In genomic region chr12:41950726-41951125, GRCm38 (mm10) we compare ENCODE assay signal across 21 mouse cellular contexts.
A peak's percentile ranks its signal among the peaks of the same experiment; 100 is the strongest.
DNase-seq lines count a peak whose midpoint lies in the region; ATAC-seq and TF ChIP-seq lines count a peak whose summit lies in the region.
"Had no signal": no experiment of that assay in that cellular context is flagged by ENCODE, and none has a peak within 500 bp of the region (broad histone marks: within the 10 kb centered on the region; RNA-seq: fewer than 3 reads in every experiment).

No protein-coding gene starts in this region.

- no peak for TF ChIP-seq CTCF in forebrain, postnatal 0 days (IDR thresholded peaks at IDR 0.05; ENCODE audit: low read depth)
- TF ChIP-seq CTCF in liver, adult 2 months (IDR thresholded peaks at IDR 0.05; ENCODE audit: low read depth, low read length): no peak

- no peaks in the 10 kb centered on the region for H3K36me3 ChIP-seq in forebrain, postnatal 0 days (ENCODE audit: insufficient read depth)
- H3K36me3 ChIP-seq in forebrain, embryonic 11.5 days (ENCODE audit: control insufficient read depth, insufficient read depth, low read length): no peaks in the 10 kb centered on the region
- no peaks in the 10 kb centered on the region for H3K36me3 ChIP-seq in liver, adult 2 months (ENCODE audit: control insufficient read depth, insufficient read depth, low read length)
- H3K36me3 ChIP-seq in liver, embryonic 12.5 days: no peaks in the 10 kb centered on the region
- H3K36me3 ChIP-seq: embryonic facial prominence, embryonic 15.5 days; forebrain, embryonic 12.5 days; hindbrain, embryonic 13.5 days had no signal

- ATAC-seq in forebrain, postnatal 0 days: no peak
- no peak for ATAC-seq in forebrain, embryonic 11.5 days (replicated peaks; ENCODE audit: low FRiP score)
- ATAC-seq in liver, embryonic 12.5 days: no peak
- no peak for ATAC-seq in activated CD4-positive, CD25-positive, alpha-beta regulatory T cell, adult 4 months
- ATAC-seq: hindbrain, postnatal 0 days had no signal

- H3K9ac ChIP-seq in forebrain, postnatal 0 days: no peak overlapping the region
- H3K9ac ChIP-seq in forebrain, embryonic 11.5 days (ENCODE audit: low read length): no peak overlapping the region
- H3K9ac ChIP-seq in liver, adult 2 months (ENCODE audit: low read depth, low read length): no peak overlapping the region
- no peak overlapping the region for H3K9ac ChIP-seq in liver, embryonic 12.5 days
- H3K9ac ChIP-seq: embryonic facial prominence, embryonic 15.5 days; forebrain, embryonic 12.5 days; hindbrain, embryonic 13.5 days had no signal

- no peaks in the 10 kb centered on the region for H3K27me3 ChIP-seq in forebrain, postnatal 0 days (ENCODE audit: insufficient read depth, low read length)
- H3K27me3 ChIP-seq in forebrain, embryonic 11.5 days (ENCODE audit: control insufficient read depth, insufficient read depth, low read length): no peaks in the 10 kb centered on the region
- H3K27me3 ChIP-seq in liver, adult 2 months (ENCODE audit: control insufficient read depth, insufficient read depth, low read length): no peaks in the 10 kb centered on the region
- H3K27me3 ChIP-seq in liver, embryonic 12.5 days (replicated peaks): no peaks in the 10 kb centered on the region
- H3K27me3 ChIP-seq: CH12.LX; embryonic facial prominence, embryonic 15.5 days; forebrain, embryonic 12.5 days; hindbrain, embryonic 13.5 days had no signal

- no peak overlapping the region for H3K4me3 ChIP-seq in forebrain, postnatal 0 days (ENCODE audit: low read depth, low read length)
- no peak overlapping the region for H3K4me3 ChIP-seq in forebrain, embryonic 11.5 days (ENCODE audit: low read depth, low read length)
- no peak overlapping the region for H3K4me3 ChIP-seq in liver, adult 2 months (ENCODE audit: insufficient read depth, low read depth, low read length)
- no peak overlapping the region for H3K4me3 ChIP-seq in liver, embryonic 12.5 days
- H3K4me3 ChIP-seq: embryonic facial prominence, embryonic 15.5 days; forebrain, embryonic 12.5 days; heart, adult 2 months; hindbrain, embryonic 13.5 days had no signal

- WGBS in forebrain, postnatal 0 days: 65% methylated on average over 2 of the region's 2 CpGs
- WGBS in forebrain, embryonic 11.5 days: 93% methylated on average over 2 of the region's 2 CpGs
- 78% methylated on average over 2 of the region's 2 CpGs for WGBS in liver, adult 2 months
- WGBS in liver, embryonic 12.5 days (ENCODE audit: insufficient replicate concordance): 63% methylated on average over 2 of the region's 2 CpGs

- H3K9me3 ChIP-seq in forebrain, postnatal 0 days (ENCODE audit: low read length): no peaks in the 10 kb centered on the region
- no peaks in the 10 kb centered on the region for H3K9me3 ChIP-seq in forebrain, embryonic 11.5 days (ENCODE audit: control insufficient read depth, low read length)
- H3K9me3 ChIP-seq in liver, embryonic 12.5 days (replicated peaks): no peaks in the 10 kb centered on the region
- H3K9me3 ChIP-seq: embryonic facial prominence, embryonic 15.5 days; forebrain, embryonic 12.5 days; hindbrain, embryonic 13.5 days had no signal

- DNase-seq in forebrain, postnatal 0 days: peak; percentile 47
- DNase-seq in forebrain, embryonic 11.5 days (ENCODE audit: low spot score): no peak
- DNase-seq in liver, adult 2 months (ENCODE audit: extremely low read depth, low read depth, low spot score): peak; percentile 15
- peak; percentile 49 for DNase-seq in NIH3T3 (ENCODE audit: low read depth)
- peak; percentile 22 for DNase-seq in brain, embryonic 18.5 days (ENCODE audit: low read depth, low spot score)
- DNase-seq in layer of hippocampus, adult 9-11 months: no peak
- DNase-seq: adrenal gland, postnatal 14 days; cerebellum, adult 11 months; cerebellum, adult 8-10 months; cerebellum, postnatal 14 days; embryo, embryonic 11 days; gastrocnemius, postnatal 36 days; kidney, adult 11 months had no signal

- no peaks in the 10 kb centered on the region for H3K79me2 ChIP-seq in liver, adult 2 months (ENCODE audit: control insufficient read depth, insufficient read depth, low read length)

- H3K4me2 ChIP-seq in forebrain, postnatal 0 days (ENCODE audit: low read depth): no peak overlapping the region
- no peak overlapping the region for H3K4me2 ChIP-seq in forebrain, embryonic 11.5 days (ENCODE audit: low read depth, low read length, severe bottlenecking)
- no peak overlapping the region for H3K4me2 ChIP-seq in liver, embryonic 12.5 days
- H3K4me2 ChIP-seq: embryonic facial prominence, embryonic 15.5 days; forebrain, embryonic 12.5 days; hindbrain, embryonic 13.5 days had no signal

- no peak for TF ChIP-seq POLR2A in liver, adult 2 months (IDR thresholded peaks at IDR 0.05; ENCODE audit: extremely low read depth, insufficient read depth, low read length)

- H3K27ac ChIP-seq in forebrain, postnatal 0 days (ENCODE audit: low read depth, low read length): no peak overlapping the region
- no peak overlapping the region for H3K27ac ChIP-seq in forebrain, embryonic 11.5 days (ENCODE audit: low read depth, low read length)
- H3K27ac ChIP-seq in liver, adult 2 months (replicated peaks; ENCODE audit: insufficient read depth, low read depth, low read length): no peak overlapping the region
- no peak overlapping the region for H3K27ac ChIP-seq in liver, embryonic 12.5 days
- H3K27ac ChIP-seq: embryonic facial prominence, embryonic 15.5 days; forebrain, embryonic 12.5 days; heart, adult 2 months; hindbrain, embryonic 13.5 days; hindbrain, postnatal 0 days had no signal

- no peaks in the 10 kb centered on the region for H3K4me1 ChIP-seq in forebrain, postnatal 0 days (ENCODE audit: insufficient read depth)
- no peaks in the 10 kb centered on the region for H3K4me1 ChIP-seq in forebrain, embryonic 11.5 days (replicated peaks; ENCODE audit: control insufficient read depth, insufficient read depth, low read length)
- H3K4me1 ChIP-seq in liver, adult 2 months (ENCODE audit: control insufficient read depth, insufficient read depth, low read length): peaks cover 8% of the 10 kb centered on the region
- H3K4me1 ChIP-seq in liver, embryonic 12.5 days: no peaks in the 10 kb centered on the region
- H3K4me1 ChIP-seq: embryonic facial prominence, embryonic 15.5 days; forebrain, embryonic 12.5 days; hindbrain, embryonic 13.5 days had no signal

Comparison
In these comparisons a context has a peak if more than half of its experiments do, and no peak if none do; other contexts are left out.
1. DNase-seq: peak in forebrain, postnatal 0 days (single experiment), liver, adult 2 months (single experiment), NIH3T3 (single experiment) and brain, embryonic 18.5 days (single experiment); none in forebrain, embryonic 11.5 days (single experiment) and layer of hippocampus, adult 9-11 months (single experiment).